Mouse (Mus musculus) hindbrain, postnatal 0 days (tissue): ENCODE measurements around the gene Fancf. TPM values are rescaled to one million over a fixed set of nuclear protein-coding genes. Genes with fewer than 3 reads are reported as not detected.

ENCODE experiments used
- ATAC-seq: fragments of 200-750 bp; cut with Nextera tagmentation; 2 replicates; pipeline ENCODE4 v1.8.0; 2017; ENCODE audit warnings: mild to moderate bottlenecking, moderate TSS enrichment, moderate library complexity
- DNase-seq: peaks from one replicate; pipeline ENCODE4 v3.0.0-alpha.2; 2015; ENCODE audit warnings: low spot score
- H3K27ac ChIP-seq: fragments of 300-500 bp; sonication (generic); 2 replicates; pipeline ENCODE4 v1.5.1; 2014; ENCODE audit warnings: mild to moderate bottlenecking
- H3K27me3 ChIP-seq: fragments of 300-500 bp; sonication (generic); 2 replicates; pipeline ENCODE4 v1.6.1; 2014; ENCODE audit warnings: low read length, mixed read lengths; ENCODE audit not compliant: insufficient read depth
- H3K36me3 ChIP-seq: fragments of 300-500 bp; sonication (generic); 2 replicates; pipeline ENCODE4 v1.6.1; 2014; ENCODE audit warnings: low read length, mixed read lengths; ENCODE audit not compliant: insufficient read depth
- H3K4me1 ChIP-seq: fragments of 300-500 bp; sonication (generic); 2 replicates; pipeline ENCODE4 v1.6.1; 2014; ENCODE audit warnings: antibody characterized with exemption, low read length, mixed read lengths; ENCODE audit not compliant: insufficient read depth
- H3K4me2 ChIP-seq: fragments of 300-500 bp; sonication (generic); 2 replicates; pipeline ENCODE4 v1.6.1; 2014; ENCODE audit warnings: low read depth, mild to moderate bottlenecking, low read length, moderate library complexity, mixed read lengths
- H3K4me3 ChIP-seq: fragments of 300-500 bp; sonication (generic); 2 replicates; pipeline ENCODE4 v1.5.1; 2014; ENCODE audit warnings: low read length
- H3K9ac ChIP-seq: fragments of 300-500 bp; sonication (generic); replicated peaks from 2 replicates; pipeline ENCODE4 v1.6.1; 2014; ENCODE audit warnings: mild to moderate bottlenecking, low read length, moderate library complexity, mixed read lengths
- H3K9me3 ChIP-seq: fragments of 300-500 bp; sonication (generic); 2 replicates; pipeline ENCODE4 v1.6.1; 2016; ENCODE audit warnings: low read length, mixed read lengths
- CTCF ChIP-seq: IDR thresholded peaks from 2 replicates; pipeline ENCODE4 v1.5.1; 2016; ENCODE audit warnings: antibody characterized with exemption, control low read depth, low read depth
- WGBS: fragments of 180-500 bp; shearing (Covaris S2); extraction: QIAGEN DNeasy Blood & Tissue Kit; methylation state at CpG from one replicate; pipeline ENCODE4 v1.1.7; 2014; 5-methylcytosine and 5-hydroxymethylcytosine counted together
- polyA plus RNA-seq: library from polyadenylated mRNA; unstranded; fragments of >200 nt; fragmentation: Nextera tagmentation; extraction: Ambion mirVana; gene quantifications from 2 replicates; pipeline ENCODE4 v1.2.1, GENCODE M21; 2015
- total RNA-seq: library from RNA; depleted of rRNA; stranded (reverse); fragments of >200 nt; gene quantifications from 2 replicates; pipeline ENCODE4 v1.2.3, GENCODE M21; 2014; rRNA removed

Fancf gene
- total and polyA plus RNA-seq, 2 experiments from 2014 or later, result 7.1 to 12.8 TPM

DNA sequence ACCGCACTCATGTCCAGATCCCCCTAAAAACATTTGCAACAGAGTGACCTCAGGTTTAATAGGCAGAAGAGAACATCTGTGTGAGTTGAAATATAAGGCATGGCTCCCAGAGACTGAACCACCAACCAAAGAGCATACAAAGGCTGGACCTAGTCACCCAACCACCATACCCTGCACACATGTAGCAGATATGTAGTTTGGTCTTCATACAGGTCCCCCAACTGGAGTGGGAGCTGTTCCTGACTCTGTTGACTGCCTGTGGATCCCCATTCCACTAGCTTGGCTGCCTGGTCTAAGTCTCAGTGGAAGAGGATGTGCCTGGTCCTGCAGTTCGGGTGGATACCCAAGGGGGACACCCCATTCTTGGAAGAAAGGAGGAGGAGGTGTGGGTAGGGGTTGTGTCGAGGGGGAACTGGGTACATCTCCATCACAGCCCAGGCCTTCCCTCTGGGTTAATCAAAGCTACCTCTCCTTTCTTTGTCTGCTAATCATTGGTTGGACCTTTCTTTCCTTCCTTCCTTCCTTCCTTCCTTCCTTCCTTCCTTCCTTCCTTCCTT is 45.7 kb downstream of the Fancf start:
- TF ChIP-seq CTCF, result no peak
- 68% methylated on average over 3 of the region's 3 CpGs for WGBS
- Histone ChIP-seq H3K36me3 (no peaks in the 10 kb centered on the region), H3K27me3 (no peaks in the 10 kb centered on the region), H3K4me3 (no peak overlapping the region), H3K9me3 (no peaks in the 10 kb centered on the region), H3K27ac (no peak overlapping the region), H3K4me1 (peaks cover 2% of the 10 kb centered on the region; the same call in 1 of the 2 replicates), H3K4me2 (no peak overlapping the region), H3K9ac (no peak overlapping the region)
- ATAC-seq (peak; percentile 24; the same call in 1 of the 2 replicates), DNase-seq (no peak)

DNA sequence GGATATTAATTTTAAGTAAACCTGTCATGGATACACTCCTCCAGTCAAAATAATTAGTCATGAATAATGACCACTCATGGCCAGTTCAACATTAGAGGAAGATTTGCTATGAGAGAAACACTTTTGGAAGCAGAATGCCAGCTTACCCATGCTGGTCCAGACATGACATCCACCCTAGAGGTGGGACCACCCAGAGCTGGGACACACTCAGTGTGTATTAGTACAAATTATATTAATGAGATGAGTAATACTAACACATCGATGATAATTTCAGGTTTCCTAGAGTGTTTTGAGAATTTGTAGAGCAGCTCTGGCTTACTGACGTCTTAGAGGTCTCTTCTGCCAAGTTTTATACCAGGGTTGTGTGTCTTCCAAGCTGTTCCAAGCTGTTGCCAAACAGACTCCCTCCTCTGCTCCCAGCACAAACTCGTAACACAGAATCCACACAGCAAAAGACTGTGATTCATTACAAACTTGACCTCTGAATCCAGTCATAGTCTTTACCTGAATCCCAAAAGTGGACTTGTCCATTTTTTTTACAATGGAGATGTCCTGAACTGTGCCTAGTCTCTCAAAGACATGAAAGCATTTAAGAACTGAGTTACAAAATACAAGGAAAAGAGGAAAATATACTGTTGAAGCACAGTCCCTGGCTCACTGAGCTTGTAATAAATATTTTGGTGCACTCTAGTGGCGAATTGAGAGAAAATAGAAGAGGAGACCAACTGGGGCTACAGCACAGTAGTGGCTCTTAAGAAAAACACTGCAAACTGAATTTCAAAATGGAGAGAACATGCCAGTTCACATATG is 46.4 kb downstream of the Fancf start:
- no peaks in the 10 kb centered on the region for H3K27me3 ChIP-seq
- DNase-seq, result peak; percentile 80
- H3K27ac ChIP-seq, result no peak overlapping the region; the same call in 1 of the 2 replicates

More for the DNA sequence above, 46.4 kb downstream of the Fancf start:
- Histone ChIP-seq H3K9ac (no peak overlapping the region), H3K36me3 (no peaks in the 10 kb centered on the region), H3K4me1 (no peaks in the 10 kb centered on the region), H3K4me3 (no peak overlapping the region), H3K9me3 (no peaks in the 10 kb centered on the region), H3K4me2 (no peak overlapping the region)
- ATAC-seq, result peak; percentile 90
- 40% methylated on average over 4 of the region's 4 CpGs for WGBS
- peak; percentile 61 for TF ChIP-seq CTCF

Other genes starting within 250 kb of the Fancf start
- 132 and 177 TPM in 2 replicates for gene Slc17a6, start 240.3 kb downstream of the Fancf start, total RNA-seq
- 109 and 115 TPM in 2 replicates for gene Slc17a6, start 240.3 kb downstream of the Fancf start, polyA plus RNA-seq
- gene Gas2, start 252 bp downstream of the Fancf start, total RNA-seq, result 11.9 and 27.4 TPM in 2 replicates
- 13.4 and 13.9 TPM in 2 replicates for gene Gas2, start 252 bp downstream of the Fancf start, polyA plus RNA-seq
- 11.4 and 15.0 TPM in 2 replicates for gene Svip, start 143.8 kb upstream of the Fancf start, total RNA-seq
- 18.3 and 20.3 TPM in 2 replicates for gene Svip, start 143.8 kb upstream of the Fancf start, polyA plus RNA-seq
- not detected in 2 replicates for gene 1700015G11Rik, start 153.5 kb upstream of the Fancf start, total RNA-seq
- gene 1700015G11Rik, start 153.5 kb upstream of the Fancf start, polyA plus RNA-seq, result not detected in 2 replicates